Mouse (Mus musculus) left cerebral cortex, postnatal 10 days (tissue): ENCODE data around the gene Rufy4. TPM values are rescaled to one million over a fixed set of nuclear protein-coding genes. Genes with fewer than 3 reads are reported as not detected.

Experiments used
- DNase-seq, 2 experiments: peaks; one replicate each; pipeline ENCODE4 v3.0.0; 2021 to 2022; ENCODE audit warnings: low spot score in 2 of 2, mixed read lengths in 1 of 2; ENCODE audit errors: extremely low spot score in 1 of 2
- intact Hi-C: fragments of 180-260 bp; cut with DNase I; formaldehyde crosslinking; loops from one replicate; pipeline ENCODE4 v1.15.1; 2025
- total RNA-seq, 2 experiments: library from RNA; stranded (reverse); gene quantifications; 2 replicates each; pipeline ENCODE4 v1.2.3; 2021

The Rufy4 gene
- total RNA-seq, 2 experiments from 2014 or later: 0.15 TPM; not detected in 1

GRCm38 (mm10) chr1:74099001-74099435, 26.3 kb upstream of the Rufy4 start:
- intact Hi-C loops: no loop called here
- peak in 1 of 2 experiments; percentile 72 for DNase-seq

- intact Hi-C loops: no loop called here
- DNase-seq: no peak
These were observed 21.5 kb upstream of the Rufy4 start for GRCm38 (mm10) chr1:74103654-74104353.

- intact Hi-C loops: no loop called here
- DNase-seq: no peak
These were observed 19.7 kb upstream of the Rufy4 start for GRCm38 (mm10) chr1:74105660-74106059.

GRCm38 (mm10) chr1:74106214-74106613, 19.1 kb upstream of the Rufy4 start:
- intact Hi-C loops: no loop called here
- DNase-seq: no peak

GRCm38 (mm10) chr1:74107931-74108618, 17.3 kb upstream of the Rufy4 start:
- DNase-seq: peak in 1 of 2 experiments; percentile 15
- intact Hi-C loops: no loop called here

- intact Hi-C loops: no loop called here
- no peak for DNase-seq
These were observed 15.7 kb upstream of the Rufy4 start for GRCm38 (mm10) chr1:74109670-74110069.

GRCm38 (mm10) chr1:74110932-74111695, 14.2 kb upstream of the Rufy4 start:
- intact Hi-C loops: no loop called here
- DNase-seq: peak in 1 of 2 experiments; percentile 51

- intact Hi-C loops: no loop called here
- DNase-seq: no peak
These were observed 13.7 kb upstream of the Rufy4 start for GRCm38 (mm10) chr1:74111696-74112030.

- DNase-seq: no peak
- intact Hi-C loops: no loop called here
These were observed 12.3 kb upstream of the Rufy4 start for GRCm38 (mm10) chr1:74113071-74113470.

GRCm38 (mm10) chr1:74117876-74118275, 7.5 kb upstream of the Rufy4 start:
- no peak for DNase-seq
- intact Hi-C loops: no loop called here

- intact Hi-C loops: no loop called here
- no peak for DNase-seq
These were observed 6.2 kb upstream of the Rufy4 start for GRCm38 (mm10) chr1:74119115-74119514.

GRCm38 (mm10) chr1:74121138-74121537, 4.2 kb upstream of the Rufy4 start:
- DNase-seq: no peak
- intact Hi-C loops: loop anchor here (5.0 kb wide), 1 partner anchor 134 kb away; no protein-coding TSS in a partner anchor

- DNase-seq: peak in 1 of 2 experiments; percentile 77
- intact Hi-C loops: loop anchor here (5.0 kb wide), 1 partner anchor 135 kb away; no protein-coding TSS in a partner anchor
These were observed 3.3 kb upstream of the Rufy4 start for GRCm38 (mm10) chr1:74121821-74122576.

- intact Hi-C loops: loop anchor here (5.0 kb wide), 1 partner anchor 136 kb away; no protein-coding TSS in a partner anchor
- no peak for DNase-seq
These were observed 2.1 kb upstream of the Rufy4 start for GRCm38 (mm10) chr1:74123215-74123614.

GRCm38 (mm10) chr1:74124021-74124981, 1.0 kb upstream of the Rufy4 start, which contains the start of gene Tns1:
Tns1 (minus strand) TSS chr1:74124449.
- DNase-seq: peak in 1 of 2 experiments; percentile 71
- intact Hi-C loops: loop anchor here (5.0 kb wide), 1 partner anchor 137 kb away; no protein-coding TSS in a partner anchor

- no peak for DNase-seq
- intact Hi-C loops: no loop called here
These were observed 5.7 kb downstream of the Rufy4 start for GRCm38 (mm10) chr1:74130883-74131659.

- intact Hi-C loops: no loop called here
- DNase-seq: no peak
These were observed 6.7 kb downstream of the Rufy4 start for GRCm38 (mm10) chr1:74132011-74132410.
